22 mouse cellular contexts compared by ENCODE assay signal in the genomic region with DNA sequence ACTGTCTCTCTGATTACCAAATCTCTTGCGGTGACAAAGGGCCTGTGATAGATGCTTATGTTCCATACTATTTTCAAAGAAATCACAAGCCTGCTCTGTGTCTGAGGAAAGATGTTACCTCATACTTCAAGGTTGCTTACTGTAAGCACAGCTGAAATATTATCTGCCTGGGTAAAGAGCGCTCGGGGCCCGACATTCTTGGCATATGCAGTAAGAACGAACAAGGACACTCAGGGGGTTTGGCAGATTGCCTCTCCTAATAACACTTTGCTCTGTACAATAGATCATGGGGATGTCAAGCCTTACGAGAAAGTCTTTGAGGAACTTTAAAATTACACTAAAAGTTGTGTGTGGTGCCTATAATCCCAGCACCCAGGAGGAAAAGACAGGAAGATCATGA. TPM values are rescaled to one million over a fixed set of nuclear protein-coding genes. Genes with fewer than 3 reads are reported as not detected.
DNase-seq lines count a peak whose midpoint lies in the region; ATAC-seq lines count a peak whose summit lies in the region.
"Had no signal": no experiment of that assay in that cellular context is flagged by ENCODE, and none has a peak within 500 bp of the region (broad histone marks: within the 10 kb centered on the region; RNA-seq: fewer than 3 reads in every experiment).

No protein-coding gene starts in this region.

- H3K4me1 ChIP-seq in heart, embryonic 15.5 days (replicated peaks) = peaks cover 3% of the 10 kb centered on the region; the same call in 1 of the 2 replicates
- peaks cover 6% of the 10 kb centered on the region; the same call in 1 of the 2 replicates for H3K4me1 ChIP-seq in lung, embryonic 16.5 days (replicated peaks; ENCODE audit: control insufficient read depth, insufficient read depth, low read length)
- no peaks in the 10 kb centered on the region for H3K4me1 ChIP-seq in forebrain, embryonic 11.5 days (replicated peaks; ENCODE audit: control insufficient read depth, insufficient read depth, low read length)
- H3K4me1 ChIP-seq: hindbrain, embryonic 15.5 days had no signal

- H3K4me2 ChIP-seq in heart, embryonic 15.5 days = no peak overlapping the region
- no peak overlapping the region for H3K4me2 ChIP-seq in lung, embryonic 16.5 days (ENCODE audit: low read depth, low read length)
- H3K4me2 ChIP-seq in forebrain, embryonic 11.5 days (ENCODE audit: low read depth, low read length, severe bottlenecking) = no peak overlapping the region
- H3K4me2 ChIP-seq: hindbrain, embryonic 15.5 days; limb, embryonic 15.5 days; midbrain, embryonic 11.5 days; neural tube, embryonic 13.5 days had no signal

- no peak overlapping the region for H3K9ac ChIP-seq in heart, embryonic 15.5 days
- no peak overlapping the region for H3K9ac ChIP-seq in lung, embryonic 16.5 days (ENCODE audit: low read length)
- H3K9ac ChIP-seq in forebrain, embryonic 11.5 days (ENCODE audit: low read length) = no peak overlapping the region
- H3K9ac ChIP-seq: hindbrain, embryonic 15.5 days; limb, embryonic 15.5 days; neural tube, embryonic 13.5 days had no signal

- H3K27me3 ChIP-seq in heart, embryonic 15.5 days = no peaks in the 10 kb centered on the region
- no peaks in the 10 kb centered on the region for H3K27me3 ChIP-seq in lung, embryonic 16.5 days (ENCODE audit: control insufficient read depth, insufficient read depth, low read depth, low read length)
- H3K27me3 ChIP-seq in forebrain, embryonic 11.5 days (ENCODE audit: control insufficient read depth, insufficient read depth, low read length) = no peaks in the 10 kb centered on the region
- H3K27me3 ChIP-seq: hindbrain, embryonic 15.5 days; limb, embryonic 15.5 days; neural tube, embryonic 13.5 days had no signal

- ATAC-seq in heart, embryonic 15.5 days (replicated peaks; ENCODE audit: insufficient number of reproducible peaks, insufficient read depth, low FRiP score, low read depth) = no peak
- no peak for ATAC-seq in lung, embryonic 16.5 days (ENCODE audit: low read depth)
- no peak for ATAC-seq in forebrain, embryonic 11.5 days (replicated peaks; ENCODE audit: low FRiP score)

- no peaks in the 10 kb centered on the region for H3K9me3 ChIP-seq in heart, embryonic 15.5 days (replicated peaks)
- no peaks in the 10 kb centered on the region for H3K9me3 ChIP-seq in lung, embryonic 16.5 days (ENCODE audit: control insufficient read depth, low read length)
- no peaks in the 10 kb centered on the region for H3K9me3 ChIP-seq in forebrain, embryonic 11.5 days (ENCODE audit: control insufficient read depth, low read length)
- H3K9me3 ChIP-seq: hindbrain, embryonic 15.5 days; limb, embryonic 15.5 days; neural tube, embryonic 13.5 days had no signal

- no peak for DNase-seq in heart, postnatal 25 days (ENCODE audit: low spot score)
- DNase-seq in 3T3-L1 (ENCODE audit: low read depth, low spot score) = peak; percentile 21
- peak; percentile 73 for DNase-seq in adrenal gland, postnatal 14 days
- no peak for DNase-seq in forebrain, embryonic 11.5 days (ENCODE audit: low spot score)
- DNase-seq in kidney, postnatal 4 days = no peak
- no peak for DNase-seq in cerebellum, adult 9-10 months
- DNase-seq: B cell, adult 2 months; cerebellum, adult 11 months; cerebellum, postnatal 36 days; gastrocnemius, postnatal 10 days; heart, adult 2 months; heart, postnatal 14 days; kidney, adult 18-20 months; layer of hippocampus, postnatal 36 days; thymus, adult 18-20 months had no signal

- no peaks in the 10 kb centered on the region; the same call in 1 of the 2 replicates for H3K36me3 ChIP-seq in heart, embryonic 15.5 days
- H3K36me3 ChIP-seq in lung, embryonic 16.5 days (ENCODE audit: control insufficient read depth, insufficient read depth, low read length) = no peaks in the 10 kb centered on the region
- H3K36me3 ChIP-seq in forebrain, embryonic 11.5 days (ENCODE audit: control insufficient read depth, insufficient read depth, low read length) = no peaks in the 10 kb centered on the region
- H3K36me3 ChIP-seq: hindbrain, embryonic 15.5 days; neural tube, embryonic 13.5 days had no signal

- WGBS in heart, embryonic 15.5 days = 29% methylated on average over 6 of the region's 6 CpGs
- 33% methylated on average over 6 of the region's 6 CpGs for WGBS in lung, embryonic 16.5 days
- 88% methylated on average over 6 of the region's 6 CpGs for WGBS in forebrain, embryonic 11.5 days

- H3K27ac ChIP-seq in heart, embryonic 15.5 days = 0 out of 2 replicates have a peak overlapping the region, but pooled peaks have one; percentile 7
- H3K27ac ChIP-seq in lung, embryonic 16.5 days (ENCODE audit: low read length) = peak overlapping the region; percentile 55
- no peak overlapping the region for H3K27ac ChIP-seq in forebrain, embryonic 11.5 days (ENCODE audit: low read depth, low read length)
- H3K27ac ChIP-seq: heart, adult 2 months; hindbrain, embryonic 15.5 days; limb, embryonic 15.5 days; neural tube, embryonic 13.5 days had no signal

- intact Hi-C loops in heart, postnatal 25 days (cut with DNase I) = no loop called here

- H3K4me3 ChIP-seq in heart, embryonic 15.5 days = no peak overlapping the region
- H3K4me3 ChIP-seq in lung, embryonic 16.5 days (ENCODE audit: low read length) = no peak overlapping the region
- no peak overlapping the region for H3K4me3 ChIP-seq in forebrain, embryonic 11.5 days (ENCODE audit: low read depth, low read length)
- H3K4me3 ChIP-seq: heart, adult 2 months; hindbrain, embryonic 15.5 days; limb, embryonic 15.5 days; neural tube, embryonic 13.5 days had no signal

RNA-seq across cellular contexts. Expression of a gene that starts 3.9 kb away (rescaled TPM):
- 377 and 423 TPM in 2 replicates for polyA plus RNA-seq in heart, embryonic 15.5 days (2015; fragmentation: Nextera tagmentation; extraction: Ambion mirVana)
- 10 to 100 TPM; 31.2 to 36.5 TPM for total RNA-seq in heart, postnatal 25 days (2021)
- total RNA-seq in adrenal gland, postnatal 14 days (2021) = 308 and 347 TPM in 2 replicates
- polyA plus RNA-seq in lung, embryonic 16.5 days (2015; fragmentation: Nextera tagmentation; extraction: Ambion mirVana) = 634 and 677 TPM in 2 replicates
- polyA plus RNA-seq in forebrain, embryonic 11.5 days (2014; fragmentation: Nextera tagmentation; extraction: Ambion mirVana) = 376 and 408 TPM in 2 replicates

RNA-seq across cellular contexts. Expression of a gene that starts 21.2 kb away (rescaled TPM):
- polyA plus RNA-seq in heart, embryonic 15.5 days (2015; fragmentation: Nextera tagmentation; extraction: Ambion mirVana) = 396 and 413 TPM in 2 replicates
- 10 to 100 TPM; 12.2 to 17.1 TPM for total RNA-seq in heart, postnatal 25 days (2021)
- total RNA-seq in adrenal gland, postnatal 14 days (2021) = 190 and 238 TPM in 2 replicates
- 412 and 444 TPM in 2 replicates for polyA plus RNA-seq in lung, embryonic 16.5 days (2015; fragmentation: Nextera tagmentation; extraction: Ambion mirVana)
- polyA plus RNA-seq in forebrain, embryonic 11.5 days (2014; fragmentation: Nextera tagmentation; extraction: Ambion mirVana) = 662 and 667 TPM in 2 replicates

RNA-seq across cellular contexts. Expression of a gene that starts 33.5 kb away (rescaled TPM):
- 189 and 225 TPM in 2 replicates for polyA plus RNA-seq in heart, embryonic 15.5 days (2015; fragmentation: Nextera tagmentation; extraction: Ambion mirVana)
- total RNA-seq in heart, postnatal 25 days (2021) = 1 to 10 TPM; 2.0 to 3.6 TPM
- total RNA-seq in adrenal gland, postnatal 14 days (2021) = 9.5 and 11.8 TPM in 2 replicates
- polyA plus RNA-seq in lung, embryonic 16.5 days (2015; fragmentation: Nextera tagmentation; extraction: Ambion mirVana) = 79.2 and 82.0 TPM in 2 replicates
- polyA plus RNA-seq in forebrain, embryonic 11.5 days (2014; fragmentation: Nextera tagmentation; extraction: Ambion mirVana) = 135 and 136 TPM in 2 replicates

RNA-seq across cellular contexts. Expression of a gene that starts 34.2 kb away (rescaled TPM):
- polyA plus RNA-seq in heart, embryonic 15.5 days (2015; fragmentation: Nextera tagmentation; extraction: Ambion mirVana) = 12.0 and 20.2 TPM in 2 replicates
- 1 to 10 TPM in 1 of 2 experiments, under 1 TPM in 1; 0.95 to 1.3 TPM for total RNA-seq in heart, postnatal 25 days (2021)
- not detected in 2 replicates for total RNA-seq in adrenal gland, postnatal 14 days (2021)
- polyA plus RNA-seq in lung, embryonic 16.5 days (2015; fragmentation: Nextera tagmentation; extraction: Ambion mirVana) = 7.4 and 21.7 TPM in 2 replicates
- polyA plus RNA-seq in forebrain, embryonic 11.5 days (2014; fragmentation: Nextera tagmentation; extraction: Ambion mirVana) = 1.1 and 1.2 TPM in 2 replicates
- polyA plus RNA-seq: large intestine, adult 2 months had no signal

RNA-seq across cellular contexts. Expression of a gene that starts 45.1 kb away (rescaled TPM):
- polyA plus RNA-seq in heart, embryonic 15.5 days (2015; fragmentation: Nextera tagmentation; extraction: Ambion mirVana) = 14.3 and 20.2 TPM in 2 replicates
- total RNA-seq in heart, postnatal 25 days (2021) = under 1 TPM; 0.50 to 0.94 TPM
- total RNA-seq in adrenal gland, postnatal 14 days (2021) = 1.1 and 1.7 TPM in 2 replicates
- polyA plus RNA-seq in lung, embryonic 16.5 days (2015; fragmentation: Nextera tagmentation; extraction: Ambion mirVana) = 3.6 and 4.7 TPM in 2 replicates
- 1.2 and 1.6 TPM in 2 replicates for polyA plus RNA-seq in forebrain, embryonic 11.5 days (2014; fragmentation: Nextera tagmentation; extraction: Ambion mirVana)

Comparison
In these comparisons a context has a peak if more than half of its experiments do, and no peak if none do; other contexts are left out.
1. DNase-seq: peak in 3T3-L1 (single experiment) and adrenal gland, postnatal 14 days (single experiment); none in heart, postnatal 25 days (single experiment), forebrain, embryonic 11.5 days (single experiment), kidney, postnatal 4 days (0 of 2) and cerebellum, adult 9-10 months (single experiment).